Mouse (Mus musculus) embryonic facial prominence, embryonic 14.5 days (tissue): ENCODE data around the gene Phtf2. TPM values are rescaled to one million over a fixed set of nuclear protein-coding genes. Genes with fewer than 3 reads are reported as not detected.
"Not testable (repeated sequence)": the region's sequence is repeated elsewhere in the genome, so short reads cannot be mapped to it uniquely, and the experiment has no call there.

Experiments
- ATAC-seq: fragments of 200-750 bp; cut with Nextera tagmentation; 2 replicates; pipeline ENCODE4 v1.8.0; 2017; ENCODE audit warnings: low read depth, moderate number of reproducible peaks, moderate TSS enrichment
- DNase-seq: peaks from one replicate; pipeline ENCODE4 v3.0.0-alpha.2; 2015; ENCODE audit warnings: low spot score
- H3K27ac ChIP-seq: fragments of 300-500 bp; sonication (generic); replicated peaks from 2 replicates; pipeline ENCODE4 v1.5.1; 2014; ENCODE audit warnings: low read depth, mild to moderate bottlenecking, low read length, moderate library complexity
- H3K27me3 ChIP-seq: fragments of 300-500 bp; sonication (generic); replicated peaks from 2 replicates; pipeline ENCODE4 v1.6.1; 2014; ENCODE audit warnings: low read length; ENCODE audit not compliant: control insufficient read depth, insufficient read depth
- H3K36me3 ChIP-seq: fragments of 300-500 bp; sonication (generic); 2 replicates; pipeline ENCODE4 v1.6.1; 2014; ENCODE audit warnings: low read length, mixed read lengths; ENCODE audit not compliant: control insufficient read depth, insufficient read depth
- H3K4me1 ChIP-seq: fragments of 300-500 bp; sonication (generic); 2 replicates; pipeline ENCODE4 v1.6.1; 2014; ENCODE audit warnings: antibody characterized with exemption, low read length; ENCODE audit not compliant: control insufficient read depth, insufficient read depth
- H3K4me2 ChIP-seq: fragments of 300-500 bp; sonication (generic); 2 replicates; pipeline ENCODE4 v1.6.1; 2014; ENCODE audit warnings: low read depth, mild to moderate bottlenecking, low read length, moderate library complexity, mixed read lengths
- H3K4me3 ChIP-seq: fragments of 300-500 bp; sonication (generic); 2 replicates; pipeline ENCODE4 v1.5.1; 2014; ENCODE audit warnings: low read depth, mild to moderate bottlenecking, low read length
- H3K9ac ChIP-seq: fragments of 300-500 bp; sonication (generic); 2 replicates; pipeline ENCODE4 v1.6.1; 2014; ENCODE audit warnings: low read depth, mild to moderate bottlenecking, low read length, moderate library complexity, mixed read lengths
- H3K9me3 ChIP-seq: fragments of 300-500 bp; sonication (generic); 2 replicates; pipeline ENCODE4 v1.6.1; 2016; ENCODE audit warnings: low read length; ENCODE audit not compliant: control insufficient read depth
- WGBS: fragments of 180-500 bp; shearing (Covaris S2); extraction: QIAGEN DNeasy Blood & Tissue Kit; methylation state at CpG from one replicate; pipeline ENCODE4 v1.1.7; 2014; 5-methylcytosine and 5-hydroxymethylcytosine counted together
- polyA plus RNA-seq: library from polyadenylated mRNA; unstranded; fragments of >200 nt; fragmentation: Nextera tagmentation; extraction: Ambion mirVana; gene quantifications from 2 replicates; pipeline ENCODE4 v1.2.1, GENCODE M21; 2014

Phtf2 gene
- polyA plus RNA-seq, 1 experiment from 2014 or later, result 23.0 TPM

- Histone ChIP-seq H3K4me1 (no peaks in the 10 kb centered on the region), H3K9ac (no peak overlapping the region), H3K4me2 (no peak overlapping the region), H3K4me3 (no peak overlapping the region), H3K27me3 (no peaks in the 10 kb centered on the region), H3K9me3 (no peaks in the 10 kb centered on the region), H3K36me3 (no peaks in the 10 kb centered on the region), H3K27ac (peak overlapping the region; percentile 58; the same call in 1 of the 2 replicates)
- ATAC-seq (peak; percentile 50; the same call in 1 of the 2 replicates), DNase-seq (peak; percentile 23)
- 63% methylated on average over 8 of the region's 8 CpGs for WGBS
Measured at GRCm38 (mm10) chr5:20778274-20778984, 103.5 kb downstream of the Phtf2 start.

DNA sequence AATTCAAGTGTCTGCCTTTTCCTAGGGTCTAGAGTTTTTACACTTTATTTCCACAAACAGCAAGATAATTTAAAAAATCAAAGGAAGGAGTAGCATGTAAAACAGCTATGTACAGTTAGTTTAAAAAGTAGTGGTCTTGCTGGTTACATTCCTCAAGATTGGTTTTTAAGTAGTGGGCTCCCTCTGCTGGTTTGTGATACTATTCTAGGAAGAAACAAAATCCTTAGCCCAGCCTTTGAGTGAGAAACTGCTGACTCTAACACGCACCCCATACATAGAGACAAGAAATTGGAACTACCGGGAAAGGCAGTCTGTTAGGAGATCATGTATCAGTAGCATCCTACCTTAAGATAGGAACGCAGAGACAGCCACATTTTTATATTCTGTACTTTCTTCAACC lies 108.6 kb downstream of the Phtf2 start:
- no peak overlapping the region for H3K9ac ChIP-seq
- no peaks in the 10 kb centered on the region for H3K9me3 ChIP-seq
- 48% methylated on average over 3 of the region's 3 CpGs for WGBS
- ATAC-seq (no peak), DNase-seq (peak; percentile 78)
- no peak overlapping the region for H3K4me2 ChIP-seq
- no peaks in the 10 kb centered on the region for H3K27me3 ChIP-seq
- H3K4me1 ChIP-seq, result no peaks in the 10 kb centered on the region
- no peak overlapping the region for H3K27ac ChIP-seq
- H3K36me3 ChIP-seq, result peaks cover 16% of the 10 kb centered on the region
- no peak overlapping the region for H3K4me3 ChIP-seq

- no peaks in the 10 kb centered on the region for H3K4me1 ChIP-seq
- H3K4me2 ChIP-seq, result no peak overlapping the region
- no peaks in the 10 kb centered on the region for H3K9me3 ChIP-seq
- H3K27ac ChIP-seq, result no peak overlapping the region
- DNase-seq (no peak), ATAC-seq (no peak)
- H3K9ac ChIP-seq, result no peak overlapping the region
- 93% methylated on average over 7 of the region's 7 CpGs for WGBS
- no peak overlapping the region for H3K4me3 ChIP-seq
- peaks cover 29% of the 10 kb centered on the region for H3K36me3 ChIP-seq
- H3K27me3 ChIP-seq, result no peaks in the 10 kb centered on the region
Measured at GRCm38 (mm10) chr5:20765365-20765920, 116.5 kb downstream of the Phtf2 start.

DNA sequence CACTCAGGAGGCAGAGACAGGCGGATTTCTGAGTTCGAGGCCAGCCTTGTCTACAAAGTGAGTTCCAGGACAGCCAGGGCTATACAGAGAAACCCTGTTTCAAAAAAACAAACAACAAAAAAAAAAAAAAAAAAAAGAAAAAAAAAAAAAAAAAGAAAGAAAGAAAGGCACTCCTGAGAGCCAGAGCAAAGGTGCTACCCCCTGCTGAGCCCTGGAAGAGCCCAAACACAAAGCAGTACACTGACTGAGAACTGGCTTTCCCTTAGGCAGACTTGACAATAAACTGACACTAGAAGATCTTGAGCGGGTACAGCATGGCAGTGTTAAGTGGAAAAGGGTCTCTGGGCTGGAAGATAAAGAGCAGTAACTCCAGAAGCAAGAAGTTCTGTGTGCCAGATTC lies 119.5 kb downstream of the Phtf2 start:
- peaks cover 32% of the 10 kb centered on the region for H3K36me3 ChIP-seq
- H3K4me2 ChIP-seq, H3K4me1 ChIP-seq, H3K4me3 ChIP-seq, DNase-seq, H3K9me3 ChIP-seq, H3K9ac ChIP-seq, H3K27me3 ChIP-seq, H3K27ac ChIP-seq, ATAC-seq: not testable (repeated sequence)
- 89% methylated on average over 3 of the region's 3 CpGs for WGBS

- H3K4me3 ChIP-seq, result no peak overlapping the region
- H3K4me1 ChIP-seq, result no peaks in the 10 kb centered on the region
- H3K9me3 ChIP-seq, result no peaks in the 10 kb centered on the region
- no peak overlapping the region for H3K4me2 ChIP-seq
- 86% methylated on average over 12 of the region's 12 CpGs for WGBS
- DNase-seq, result no peak
- H3K36me3 ChIP-seq, result peaks cover 32% of the 10 kb centered on the region
- no peak overlapping the region for H3K9ac ChIP-seq
- no peak for ATAC-seq
- H3K27ac ChIP-seq, result no peak overlapping the region
- H3K27me3 ChIP-seq, result no peaks in the 10 kb centered on the region
Measured at GRCm38 (mm10) chr5:20760368-20761162, 121.4 kb downstream of the Phtf2 start.

DNA sequence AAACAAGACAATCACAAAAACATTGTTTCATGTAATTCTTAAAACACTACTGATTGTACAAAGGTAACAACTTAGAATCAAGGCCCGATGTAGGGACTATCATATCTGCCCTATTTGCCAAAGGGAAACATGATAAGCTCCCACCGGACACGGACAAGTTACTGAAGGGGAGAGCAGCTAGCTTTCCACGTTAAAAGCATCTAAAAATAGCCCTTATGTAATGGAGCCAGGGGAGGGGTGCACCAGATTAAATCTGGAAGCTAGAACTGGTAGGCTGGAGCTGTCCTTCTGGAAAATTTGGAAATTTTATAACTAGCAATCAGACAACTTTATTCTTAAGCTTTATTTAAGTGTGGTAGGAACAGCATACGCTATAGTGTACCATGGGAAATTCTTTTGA lies 122.2 kb downstream of the Phtf2 start:
- Histone ChIP-seq H3K9ac (no peak overlapping the region), H3K4me1 (no peaks in the 10 kb centered on the region), H3K4me3 (no peak overlapping the region), H3K36me3 (peaks cover 28% of the 10 kb centered on the region), H3K27me3 (no peaks in the 10 kb centered on the region), H3K9me3 (no peaks in the 10 kb centered on the region), H3K27ac (no peak overlapping the region), H3K4me2 (no peak overlapping the region)
- DNase-seq, result no peak
- WGBS, result 64% methylated on average over 5 of the region's 5 CpGs
- no peak for ATAC-seq

DNA sequence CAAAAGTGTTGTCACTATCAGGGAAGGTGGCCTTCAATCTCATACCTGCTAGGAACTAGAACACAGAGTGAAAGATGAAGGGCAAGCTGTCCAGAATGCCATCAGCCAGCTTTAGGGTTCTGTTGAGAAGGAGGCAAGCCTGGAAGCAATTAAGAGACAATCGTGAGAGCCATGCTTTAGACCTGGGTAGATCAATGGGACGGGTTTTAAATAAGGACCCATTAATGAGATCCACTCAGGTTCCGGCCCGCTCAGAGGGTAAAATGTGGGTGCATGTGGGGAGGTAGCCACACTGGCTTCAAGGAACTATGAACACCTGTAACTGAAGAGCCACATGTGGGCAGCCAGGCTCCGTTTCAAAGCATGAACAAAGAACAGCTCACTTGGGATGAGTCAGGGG lies 128.0 kb downstream of the Phtf2 start:
- ATAC-seq, result no peak
- Histone ChIP-seq H3K4me2 (no peak overlapping the region), H3K9me3 (no peaks in the 10 kb centered on the region), H3K27ac (no peak overlapping the region), H3K9ac (no peak overlapping the region), H3K27me3 (no peaks in the 10 kb centered on the region), H3K36me3 (0 out of 2 replicates have a peak, but pooled peaks cover 4% of the 10 kb centered on the region), H3K4me1 (no peaks in the 10 kb centered on the region), H3K4me3 (no peak overlapping the region)
- DNase-seq, result no peak
- 54% methylated on average over 5 of the region's 5 CpGs for WGBS

DNA sequence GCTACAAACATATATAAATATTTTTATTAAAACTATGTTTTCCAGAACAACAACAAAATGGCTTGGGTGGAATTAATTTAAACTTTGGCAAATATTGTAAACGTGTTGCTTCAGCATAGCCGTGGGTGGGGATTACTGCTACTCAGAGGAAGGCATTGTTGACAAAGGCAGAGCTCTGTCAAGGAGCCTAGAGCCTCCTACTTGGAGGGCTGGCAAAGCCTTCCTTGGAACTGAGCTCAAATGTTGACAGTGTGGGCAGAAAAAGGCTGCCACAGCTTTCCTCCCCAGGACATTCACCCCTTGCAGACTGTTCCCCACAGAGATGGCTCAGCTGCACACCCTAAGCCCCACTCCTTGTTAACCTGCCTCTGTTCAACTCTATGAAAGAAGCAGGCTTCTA lies 128.8 kb downstream of the Phtf2 start:
- H3K27me3 ChIP-seq, result no peaks in the 10 kb centered on the region
- no peak overlapping the region for H3K4me2 ChIP-seq
- H3K36me3 ChIP-seq, result 0 out of 2 replicates have a peak, but pooled peaks cover 4% of the 10 kb centered on the region
- 32% methylated on average over 2 of the region's 2 CpGs for WGBS
- ATAC-seq (no peak), DNase-seq (peak; percentile 22)
- no peak overlapping the region for H3K4me3 ChIP-seq
- H3K27ac ChIP-seq, result no peak overlapping the region
- no peak overlapping the region for H3K9ac ChIP-seq
- no peaks in the 10 kb centered on the region for H3K9me3 ChIP-seq
- no peaks in the 10 kb centered on the region for H3K4me1 ChIP-seq
